Mouse (Mus musculus): Measurements from ENCODE around the gene Zfp644.
"Not testable (repeated sequence)": the region's sequence is repeated elsewhere in the genome, so short reads cannot be mapped to it uniquely, and the experiment has no call there.

- TF ChIP-seq POLR2A (IDR thresholded peaks at IDR 0.05; ENCODE audit: low read depth, low read length); CTCF (IDR thresholded peaks at IDR 0.05; ENCODE audit: borderline replicate concordance, insufficient read depth, low read length): not testable (repeated sequence)
Observed at GRCm38 (mm10) chr5:106678823-106679222, 18.3 kb downstream of the Zfp644 start.

Measured in embryonic fibroblast, embryonic 13.5 days (primary cell).